Mouse (Mus musculus): ENCODE data around the gene Pla2g2f. TPM values are rescaled to one million over a fixed set of nuclear protein-coding genes. Genes with fewer than 3 reads are reported as not detected.
A peak's percentile ranks its signal among the peaks of the same experiment; 100 is the strongest.

The Pla2g2f gene
- total RNA-seq (2021) = not detected
- long read RNA-seq, experiment 1, partial matches to known transcripts = 0 of 6 reads
- long read RNA-seq, experiment 1, other reads (novel, unspliced or antisense) = 2 of 6 reads
- long read RNA-seq, experiment 2, partial matches to known transcripts = 0 of 1 reads
- long read RNA-seq, experiment 2, other reads (novel, unspliced or antisense) = 1 of 1 reads

DNA sequence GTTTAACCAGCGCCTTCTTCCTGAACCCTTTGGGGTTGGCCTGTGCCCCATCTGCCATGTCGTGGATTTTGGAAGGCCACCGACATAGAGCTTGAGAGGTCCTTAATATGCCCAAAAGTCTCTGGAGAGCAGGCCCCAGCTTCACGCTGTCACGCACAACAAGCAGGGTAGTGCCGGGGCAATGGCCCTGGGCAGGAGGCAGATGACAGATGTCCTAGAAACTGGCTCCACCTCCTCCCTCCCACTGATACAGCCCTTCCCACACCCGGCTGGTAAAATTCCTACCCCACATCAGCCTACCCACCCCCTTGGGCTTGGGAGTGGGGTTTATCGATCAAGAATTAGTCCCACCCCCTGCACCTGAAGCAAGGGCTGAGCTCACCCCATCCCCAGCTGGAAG, at the start of gene Pla2g2f:
Gene Pla2g2f, minus strand, starts transcription at position 211 of the 400 bp plus-strand sequence.
- DNase-seq (ENCODE audit: low spot score in 2 of 2) = no peak

- no peak for DNase-seq (ENCODE audit: low spot score in 2 of 2)
Observed at GRCm38 (mm10) chr4:138806920-138807541, 49.6 kb upstream of the Pla2g2f start.

DNA sequence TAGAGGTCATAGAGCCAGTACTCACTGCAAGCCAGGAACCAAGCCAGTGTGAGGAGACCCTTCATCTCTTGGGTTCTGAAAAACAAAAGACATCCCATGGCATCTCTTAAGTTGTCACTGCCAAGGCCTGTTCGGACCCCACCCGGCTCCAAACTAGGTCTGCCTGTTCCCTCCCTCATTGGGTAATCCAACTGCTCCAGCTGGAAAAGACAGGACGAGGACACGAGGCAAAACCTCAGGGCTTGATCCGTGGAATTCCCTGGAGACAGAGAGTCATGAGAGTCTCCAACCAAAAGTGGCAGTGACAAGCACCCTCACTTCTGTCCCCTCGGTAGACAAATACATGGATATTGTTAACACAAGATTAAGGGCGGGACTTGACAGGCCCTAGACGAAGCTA, 48.7 kb upstream of the Pla2g2f start:
- DNase-seq (ENCODE audit: low spot score in 2 of 2) = no peak

DNA sequence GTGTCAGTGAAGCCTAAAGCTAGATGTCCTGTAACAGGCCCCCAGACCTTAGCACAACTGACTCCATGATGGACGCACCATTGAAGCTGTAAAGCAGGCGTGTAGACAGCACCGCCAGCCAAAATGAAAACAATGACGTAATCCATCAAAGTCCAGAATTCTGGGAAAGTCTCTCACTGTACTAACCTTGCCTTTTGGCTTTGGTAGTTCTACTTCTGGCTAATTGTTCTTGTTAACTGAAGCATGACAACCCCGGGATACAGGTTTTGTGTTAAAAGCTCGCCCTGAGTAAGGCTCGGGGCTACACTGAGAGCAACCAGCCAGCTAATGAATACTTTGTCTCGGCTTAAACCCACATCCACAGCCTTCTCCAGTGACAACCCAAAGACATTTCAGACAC, 47.8 kb upstream of the Pla2g2f start:
- no peak for DNase-seq (ENCODE audit: low spot score in 2 of 2)

- no peak for DNase-seq (ENCODE audit: low spot score in 2 of 2)
Observed at GRCm38 (mm10) chr4:138802917-138803316, 45.5 kb upstream of the Pla2g2f start.

DNA sequence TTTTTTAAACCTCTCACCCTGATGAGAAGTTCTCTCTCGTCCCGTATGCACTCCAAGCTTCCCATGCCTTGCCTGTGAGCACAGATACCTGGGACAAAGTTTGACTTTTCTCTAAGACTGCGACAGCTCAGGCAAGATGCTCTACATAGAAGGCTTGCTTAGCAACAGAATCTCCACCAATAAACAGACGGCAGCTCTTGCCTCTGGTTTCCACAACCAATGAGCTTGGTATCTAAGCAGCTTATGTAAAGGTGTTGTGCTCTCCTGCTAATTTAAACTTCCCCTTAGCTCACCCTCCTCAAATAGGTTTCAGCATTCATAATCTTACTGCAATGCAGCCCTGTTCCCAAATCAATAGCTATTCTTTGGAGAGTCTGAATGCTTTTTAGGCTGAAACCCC, 44.2 kb upstream of the Pla2g2f start:
- DNase-seq (ENCODE audit: low spot score in 2 of 2) = no peak

DNA sequence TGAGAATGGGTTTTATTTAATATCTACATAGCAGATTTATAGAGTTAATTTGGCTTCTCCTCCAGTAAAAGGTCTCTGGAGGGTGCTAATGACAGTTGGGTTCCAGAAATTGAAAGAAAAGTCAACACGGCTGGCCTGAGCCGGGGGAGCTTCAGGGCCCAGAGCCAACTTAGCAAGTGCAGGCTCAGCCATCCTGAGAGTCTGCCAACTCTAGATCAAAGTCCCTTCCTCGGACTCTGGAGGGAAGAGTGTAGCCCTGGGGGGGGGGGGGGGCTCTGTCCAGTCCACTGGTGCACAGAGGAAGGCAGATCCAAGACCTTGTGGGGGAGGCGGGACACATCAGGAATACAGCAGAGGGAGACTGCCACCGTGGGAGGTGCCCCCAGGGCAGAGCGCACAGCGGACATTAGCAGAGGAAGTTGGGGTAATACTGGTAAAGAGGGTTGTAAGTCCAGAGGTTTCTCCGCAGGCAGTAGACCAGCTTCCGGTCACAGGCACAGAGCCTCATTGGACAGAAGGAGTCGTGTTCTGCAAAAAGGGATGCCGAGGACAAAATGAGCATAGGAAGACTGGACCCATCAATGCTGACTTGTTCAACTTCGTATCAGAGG, 42.8 kb upstream of the Pla2g2f start:
- DNase-seq (ENCODE audit: low spot score in 2 of 2) = peak in 1 of 2 experiments; percentile 37

DNA sequence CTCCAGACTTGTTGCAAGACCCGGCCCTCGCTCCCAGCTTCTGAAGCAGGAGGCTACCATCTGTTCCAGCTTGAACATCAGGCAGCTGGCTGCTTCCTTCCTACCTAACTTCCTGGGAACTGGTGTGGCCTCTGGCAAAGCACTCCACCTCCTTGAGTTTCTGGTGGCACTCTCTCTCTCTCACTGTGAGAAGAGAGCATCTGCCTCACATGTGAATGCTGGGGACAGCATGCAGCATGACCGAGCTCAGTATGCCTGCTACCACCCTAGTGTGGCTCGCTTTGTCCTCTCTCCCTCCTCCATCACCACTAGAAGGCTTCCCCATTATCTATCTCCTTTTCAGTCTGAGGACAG, 39.8 kb upstream of the Pla2g2f start:
- no peak for DNase-seq (ENCODE audit: low spot score in 2 of 2)

DNA sequence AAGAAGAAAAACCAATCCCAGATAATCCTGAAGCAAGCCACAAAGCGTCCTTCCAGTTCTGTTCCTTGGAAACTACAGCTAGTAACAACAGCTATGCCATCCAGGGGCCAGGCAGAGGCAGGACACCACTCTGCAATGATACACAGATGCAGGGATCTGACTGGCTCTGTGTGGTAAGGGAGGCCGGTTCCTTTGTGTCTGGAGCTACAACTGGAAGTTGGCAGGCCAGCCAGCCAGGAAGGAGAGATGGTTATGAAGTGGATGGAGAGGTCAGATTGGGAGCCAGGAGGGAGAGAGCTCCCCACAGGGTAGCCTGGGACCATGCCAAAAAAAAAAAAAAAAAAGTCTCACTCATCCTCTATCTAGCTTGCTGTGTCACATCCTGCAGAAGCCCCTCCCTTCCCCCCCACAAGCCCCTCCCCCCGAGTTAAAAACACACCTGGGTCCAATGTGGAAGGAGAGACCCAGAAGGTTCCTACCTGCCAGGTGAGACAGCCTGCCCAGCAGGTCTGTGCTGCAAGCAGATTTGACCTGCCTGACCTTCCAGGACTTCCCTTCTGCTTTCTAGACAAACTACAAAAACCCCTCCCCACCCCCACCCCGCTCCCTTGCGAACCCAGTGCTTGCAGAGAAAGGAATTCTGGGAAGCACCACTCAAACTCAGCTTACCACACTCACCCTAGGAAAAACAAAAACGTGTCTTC, 39.2 kb upstream of the Pla2g2f start:
- no peak for DNase-seq (ENCODE audit: low spot score in 2 of 2)

GRCm38 (mm10) chr4:138794344-138794743, 36.9 kb upstream of the Pla2g2f start:
- DNase-seq (ENCODE audit: low spot score in 2 of 2) = no peak

GRCm38 (mm10) chr4:138793276-138793675, 35.9 kb upstream of the Pla2g2f start:
- peak in 1 of 2 experiments; percentile 44 for DNase-seq (ENCODE audit: low spot score in 2 of 2)

- DNase-seq (ENCODE audit: low spot score in 2 of 2) = no peak
Observed at GRCm38 (mm10) chr4:138792599-138792998, 35.2 kb upstream of the Pla2g2f start.

DNA sequence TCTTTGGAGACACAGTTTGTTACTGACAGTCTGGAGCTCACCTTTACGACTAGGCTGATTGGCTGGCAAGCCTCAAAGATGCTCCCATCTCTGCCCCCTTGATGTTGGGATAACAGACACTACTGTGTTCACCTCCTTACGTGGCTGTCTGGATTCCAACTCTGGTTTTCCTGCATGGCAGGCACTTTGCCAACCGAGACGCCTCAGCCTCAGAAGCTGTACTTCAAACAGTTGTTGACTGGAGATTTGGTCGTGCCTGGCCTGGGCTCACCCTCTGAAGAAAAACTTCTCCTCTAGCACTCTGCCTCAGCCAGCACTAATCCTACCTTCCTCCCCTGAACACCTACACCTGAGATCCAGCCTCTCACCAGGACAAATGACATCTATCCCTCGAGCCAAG, 34.0 kb upstream of the Pla2g2f start:
- no peak for DNase-seq (ENCODE audit: low spot score in 2 of 2)

GRCm38 (mm10) chr4:138788381-138788780, 31.0 kb upstream of the Pla2g2f start:
- no peak for DNase-seq (ENCODE audit: low spot score in 2 of 2)

DNA sequence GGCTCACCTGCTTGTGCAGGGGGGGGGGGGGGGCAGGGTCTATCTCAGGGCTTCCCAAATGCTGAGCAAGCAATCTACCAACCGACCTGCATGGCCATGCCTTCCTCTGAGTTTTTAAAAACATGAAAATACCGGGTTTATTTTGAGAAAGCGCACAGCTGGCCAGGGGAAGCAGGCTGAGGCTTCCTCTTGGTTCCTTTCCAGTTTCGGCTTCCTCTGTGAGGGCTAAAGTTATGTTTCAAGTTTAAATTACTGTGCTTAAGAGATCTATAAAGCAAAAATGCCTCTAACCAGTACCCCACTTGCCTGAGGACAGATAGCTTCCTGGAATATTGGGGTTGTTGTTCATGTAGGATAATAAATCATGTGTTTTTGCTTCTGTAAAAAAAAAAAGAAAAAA, 28.7 kb upstream of the Pla2g2f start:
- no peak for DNase-seq (ENCODE audit: low spot score in 2 of 2)

DNA sequence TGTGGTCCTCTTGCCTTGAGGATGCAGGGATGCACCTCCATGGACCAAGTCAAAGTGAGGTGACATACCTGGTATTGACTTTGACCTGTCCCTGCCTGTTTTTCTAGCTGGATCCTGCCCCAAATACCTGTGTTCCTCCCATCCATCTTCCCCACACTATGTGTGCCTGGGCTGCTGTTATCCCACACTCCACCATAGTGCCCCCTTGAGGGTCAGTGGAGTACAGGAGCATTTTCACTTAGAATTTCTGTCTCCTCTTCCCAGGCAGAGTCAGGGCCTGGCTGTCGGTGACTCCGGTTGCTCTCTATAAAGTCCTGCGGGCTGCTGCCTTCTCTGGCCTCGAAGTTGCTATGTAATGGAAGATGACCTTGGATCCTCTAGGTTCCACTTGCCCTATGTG, 28.3 kb upstream of the Pla2g2f start:
- DNase-seq (ENCODE audit: low spot score in 2 of 2) = no peak

GRCm38 (mm10) chr4:138782098-138782497, 24.7 kb upstream of the Pla2g2f start:
- no peak for DNase-seq (ENCODE audit: low spot score in 2 of 2)

DNA sequence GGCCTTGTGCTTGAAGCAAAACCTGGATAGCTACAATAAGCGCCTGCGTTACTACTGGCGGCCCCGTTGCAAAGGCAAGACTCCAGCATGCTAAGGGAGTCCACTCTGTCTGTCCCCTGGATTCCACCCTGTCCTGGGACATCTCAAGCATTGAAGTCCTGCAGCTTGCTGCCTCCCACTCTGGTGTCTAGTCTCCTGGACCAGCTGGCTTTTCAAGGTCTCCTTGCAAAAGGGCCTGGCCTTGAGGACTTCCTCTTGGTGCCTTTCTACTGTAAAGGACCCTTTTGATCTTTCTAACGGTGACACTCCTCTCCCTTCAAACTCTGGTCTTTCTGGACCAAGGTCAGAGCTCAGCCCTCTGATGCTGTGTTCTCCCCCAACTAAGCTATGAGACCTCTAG, 22.9 kb upstream of the Pla2g2f start:
- DNase-seq (ENCODE audit: low spot score in 2 of 2) = no peak

DNA sequence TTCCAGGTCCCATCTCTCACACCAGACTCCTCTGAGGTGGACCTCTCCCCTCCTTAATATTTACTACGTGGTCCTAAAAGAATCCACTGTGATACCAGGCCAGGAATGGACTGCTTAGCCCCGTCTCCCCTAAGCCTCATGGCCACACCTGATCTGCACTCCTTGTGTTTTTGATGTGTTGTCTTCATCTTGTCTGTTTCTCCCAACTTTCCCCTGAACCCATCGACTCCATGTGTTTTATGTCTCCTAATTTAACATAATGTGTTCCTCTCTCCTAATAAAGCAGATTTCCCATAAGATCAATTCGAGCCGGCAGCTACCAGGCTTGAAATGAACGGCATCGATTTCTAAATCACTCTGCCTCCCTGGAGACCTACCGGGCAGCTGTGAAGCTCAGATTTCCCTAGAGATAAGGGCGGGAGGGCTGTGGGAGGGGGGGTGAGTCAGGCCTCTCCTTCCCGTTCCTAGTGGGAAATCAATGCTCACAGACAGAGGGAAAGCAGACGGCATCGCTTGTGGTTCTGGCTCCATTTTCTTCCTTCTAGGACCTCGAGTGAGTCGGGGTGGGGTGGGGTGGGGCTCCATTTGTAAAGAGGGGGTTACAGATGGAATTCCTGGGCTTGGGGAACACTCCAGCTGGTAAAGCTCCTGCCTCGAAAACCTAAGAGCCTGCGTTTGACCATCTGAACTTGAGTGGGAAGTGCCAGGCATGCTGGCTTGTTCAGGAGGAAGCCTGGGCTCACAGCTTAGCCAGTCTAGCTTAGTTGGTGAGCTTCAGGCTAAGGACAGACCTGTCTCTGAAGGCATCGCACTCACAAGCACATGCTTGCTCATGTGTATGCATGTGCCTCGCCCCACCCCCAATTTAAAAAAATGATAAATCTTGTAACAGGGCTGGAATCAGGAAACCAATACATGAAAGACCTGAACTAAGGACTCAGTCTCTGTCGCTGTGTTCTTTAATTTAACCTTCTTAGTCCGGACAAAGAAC, 20.3 kb upstream of the Pla2g2f start:
- DNase-seq (ENCODE audit: low spot score in 2 of 2) = no peak

DNA sequence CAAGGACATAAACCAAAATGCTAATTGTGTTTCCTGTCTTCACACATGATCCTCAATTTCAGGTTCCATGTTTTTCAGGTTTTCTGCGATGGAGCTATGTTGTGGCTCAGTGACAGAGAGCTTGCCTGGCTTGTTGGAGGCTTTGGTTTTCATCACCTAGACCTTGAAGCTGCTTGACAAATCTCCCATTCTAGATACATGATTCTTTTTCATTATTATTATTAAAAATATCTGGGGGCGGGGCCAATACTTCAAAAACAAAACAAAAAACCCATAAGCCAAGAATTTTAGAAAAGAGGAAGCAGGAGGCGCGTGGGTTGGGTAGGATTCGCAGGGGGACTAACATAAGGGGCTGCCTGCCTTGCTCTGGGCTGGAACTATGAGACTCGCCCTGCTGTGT, 18.0 kb upstream of the Pla2g2f start, which contains the start of gene Pla2g2d:
Gene Pla2g2d, plus strand, starts transcription at position 301 of the 400 bp plus-strand sequence.
- no peak for DNase-seq (ENCODE audit: low spot score in 2 of 2)

GRCm38 (mm10) chr4:138772386-138772785, 15.0 kb upstream of the Pla2g2f start:
- no peak for DNase-seq (ENCODE audit: low spot score in 2 of 2)

Measured in gastrocnemius, postnatal 4 days (tissue).